Mouse (Mus musculus) gastrocnemius, postnatal 25 days (tissue): Measurements from ENCODE around the gene Calm3. TPM values are rescaled to one million over a fixed set of nuclear protein-coding genes. Genes with fewer than 3 reads are reported as not detected.

Source experiments
- DNase-seq: peaks from one replicate; pipeline ENCODE4 v3.0.0; 2022
- total RNA-seq, 2 experiments: library from RNA; stranded (reverse); gene quantifications; 1 replicate in 1 of 2; 2 replicates in 1 of 2; pipeline ENCODE4 v1.2.3; 2021

The Calm3 gene
- total RNA-seq, 2 experiments from 2014 or later, result 257 to 291 TPM

DNA sequence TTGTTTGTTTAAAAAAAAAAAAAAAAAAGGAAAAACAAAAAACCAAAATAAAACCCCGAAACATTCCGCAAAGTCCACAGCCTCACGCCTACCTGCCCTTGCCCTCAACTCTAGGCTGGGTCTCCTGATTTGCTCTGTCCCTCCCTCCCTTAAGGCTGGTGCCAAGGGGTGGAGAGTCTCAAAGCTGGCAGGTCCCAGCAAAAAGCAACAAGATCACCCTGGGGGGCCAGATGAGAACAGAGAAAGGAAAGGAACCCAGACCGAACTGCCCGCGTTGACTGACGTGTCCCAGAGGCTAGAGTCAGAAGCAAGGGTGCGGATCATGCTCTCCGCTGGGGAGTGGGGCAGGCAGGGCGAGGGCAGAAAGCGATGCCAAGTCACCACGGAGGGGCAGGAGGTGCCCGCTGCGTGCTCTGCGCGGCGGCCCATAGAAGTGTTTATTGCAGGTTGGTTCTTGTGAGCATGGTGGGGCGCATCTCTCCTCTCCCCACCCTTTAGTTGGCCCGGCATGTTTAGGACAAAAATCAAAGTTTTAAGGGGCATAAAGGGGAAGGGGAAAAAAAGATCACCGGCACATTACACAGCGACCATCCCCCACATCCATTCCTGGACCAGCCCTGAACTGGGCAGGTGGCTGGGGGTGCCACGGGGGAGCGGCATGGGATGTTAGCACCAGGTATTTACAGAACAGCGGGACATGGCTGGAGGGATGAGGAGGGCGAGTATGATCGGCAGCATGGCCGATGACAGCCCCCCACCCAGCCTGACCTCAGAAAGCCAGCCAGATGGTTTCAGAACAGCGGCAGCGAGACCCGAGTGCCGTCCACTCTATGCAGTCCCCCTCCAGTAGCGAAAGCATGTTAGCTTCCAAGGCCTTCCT, 8.2 kb downstream of the Calm3 start:
- no peak for DNase-seq

DNA sequence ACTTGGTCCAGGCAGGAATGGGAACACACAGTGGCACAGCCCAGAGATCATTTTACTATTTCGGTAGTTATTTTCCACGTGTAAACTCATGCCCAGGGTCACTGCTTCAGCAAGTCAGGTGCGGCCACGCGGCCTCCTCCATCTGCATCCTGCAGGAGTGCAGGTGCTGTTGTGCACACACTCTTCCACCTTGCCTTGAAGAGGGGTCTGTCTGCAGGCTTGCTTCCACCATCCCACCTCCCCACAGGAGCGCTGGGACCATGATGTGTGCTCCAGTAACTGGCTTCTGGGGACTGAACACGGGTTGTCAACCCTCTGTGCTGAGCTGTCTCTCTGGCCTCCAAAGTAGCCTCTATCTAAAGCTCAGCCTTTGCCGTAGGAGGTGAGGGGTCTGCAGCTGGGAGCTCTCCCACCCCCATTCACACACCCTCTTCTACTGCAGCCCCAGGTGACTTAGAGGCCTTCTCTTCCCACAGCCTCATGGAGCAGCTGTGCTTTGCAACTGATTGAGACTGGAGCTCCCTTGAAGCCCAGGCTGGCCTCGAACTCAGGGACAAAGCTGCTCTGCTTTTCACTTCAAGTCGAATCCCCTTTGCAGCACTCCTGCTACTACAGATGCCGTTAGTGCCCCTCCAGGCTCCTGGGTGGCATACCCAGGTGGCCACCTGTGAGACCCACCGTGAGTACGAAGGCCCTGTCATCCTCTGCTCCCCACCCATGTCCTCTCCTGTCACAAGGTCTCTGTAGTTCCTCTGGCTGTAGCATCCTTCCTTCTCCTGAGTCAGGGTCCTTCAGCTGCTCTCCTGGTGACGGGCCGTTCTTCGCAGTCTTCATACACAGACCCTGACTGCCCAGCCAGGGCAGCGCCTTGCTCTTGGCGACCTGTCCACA, 9.2 kb downstream of the Calm3 start:
- no peak for DNase-seq

DNA sequence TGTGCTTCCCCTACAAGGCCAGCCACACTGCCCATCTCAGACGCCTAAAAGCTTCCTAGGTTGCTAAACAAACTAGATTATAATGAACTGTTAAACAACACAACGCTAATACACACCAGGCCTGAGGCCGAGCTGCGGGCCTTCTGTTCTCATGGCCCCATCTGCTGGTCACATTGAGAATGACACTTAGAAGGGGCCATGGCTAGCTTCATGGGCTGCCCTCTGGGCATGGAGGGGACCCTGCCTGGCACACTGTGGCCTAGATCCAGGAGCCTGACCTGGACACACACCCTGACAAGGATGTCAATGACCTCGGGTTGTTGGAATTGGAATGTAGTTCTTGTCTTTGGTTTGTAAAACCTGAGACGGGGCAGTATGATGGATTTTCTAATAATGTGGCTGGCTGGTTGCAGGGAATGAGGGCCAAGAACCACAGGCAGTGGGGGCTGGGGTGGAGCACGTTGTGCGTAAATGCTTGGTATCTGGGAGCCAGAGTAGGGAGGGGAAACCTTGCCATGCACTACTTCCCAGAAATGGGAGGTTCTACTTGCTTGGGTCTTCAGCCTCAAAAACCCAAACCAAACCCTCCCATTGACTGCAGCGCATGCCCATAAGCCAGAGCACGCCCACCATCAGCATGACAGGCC, 10.0 kb downstream of the Calm3 start:
- peak; percentile 52 for DNase-seq

DNA sequence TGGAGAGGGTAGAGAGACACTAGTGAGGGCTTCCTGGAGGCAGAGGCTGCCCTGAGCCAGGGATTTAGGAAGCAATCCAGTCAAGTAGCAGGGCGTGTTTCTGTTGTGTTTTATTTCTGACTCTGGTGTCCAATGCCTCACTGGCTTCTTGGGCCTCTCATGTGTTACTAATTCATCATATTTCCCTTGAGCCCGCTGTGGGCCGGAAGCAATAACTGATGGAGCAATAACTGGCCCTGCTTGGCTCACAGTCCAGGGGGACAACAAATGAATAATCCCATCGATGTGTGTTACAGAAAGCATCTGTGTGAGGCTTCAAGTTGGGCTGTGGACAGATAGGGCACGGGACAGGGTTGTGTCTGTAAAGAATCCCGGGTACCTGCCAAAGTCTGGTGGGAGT, 11.6 kb downstream of the Calm3 start:
- DNase-seq, result peak; percentile 65

DNA sequence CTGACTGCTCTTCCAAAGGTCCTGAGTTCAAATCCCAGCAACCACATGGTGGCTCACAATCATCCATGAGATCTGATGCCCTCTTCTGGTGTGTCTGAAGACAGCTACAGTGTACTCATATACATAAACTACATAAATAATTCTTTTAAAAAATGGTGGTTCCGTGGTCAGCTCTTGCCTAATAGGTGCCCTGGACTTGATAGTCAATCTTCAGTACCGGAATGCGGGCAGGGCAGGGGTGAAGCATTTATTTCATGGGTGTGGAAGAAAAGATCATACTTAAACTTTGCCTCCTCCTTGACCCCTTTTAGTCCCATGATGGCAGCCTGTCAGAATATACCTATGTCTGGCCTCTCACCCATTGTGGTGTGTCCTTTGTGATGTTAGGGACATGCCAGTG, 12.0 kb downstream of the Calm3 start:
- DNase-seq, result no peak

DNA sequence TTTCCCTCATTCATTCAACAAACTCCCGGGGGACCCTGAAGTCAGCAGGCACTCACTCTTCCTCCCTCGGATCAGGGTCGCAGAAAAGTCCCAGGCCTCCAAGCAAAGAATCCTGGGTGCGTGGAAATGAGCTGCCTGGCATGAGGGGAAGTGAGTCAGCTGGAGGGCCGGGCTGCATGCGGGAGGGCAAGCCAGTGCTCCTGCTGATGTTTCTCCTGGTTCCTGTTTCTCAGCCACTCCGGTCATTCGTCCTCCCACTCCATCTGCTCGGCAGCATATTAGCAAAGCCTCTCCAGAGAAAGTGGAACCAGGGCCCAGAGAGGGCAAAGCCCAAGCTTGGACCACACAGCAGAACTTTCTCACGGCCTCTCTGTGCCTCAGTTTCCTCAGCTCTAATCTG, 14.0 kb downstream of the Calm3 start:
- DNase-seq, result peak; percentile 26

DNA sequence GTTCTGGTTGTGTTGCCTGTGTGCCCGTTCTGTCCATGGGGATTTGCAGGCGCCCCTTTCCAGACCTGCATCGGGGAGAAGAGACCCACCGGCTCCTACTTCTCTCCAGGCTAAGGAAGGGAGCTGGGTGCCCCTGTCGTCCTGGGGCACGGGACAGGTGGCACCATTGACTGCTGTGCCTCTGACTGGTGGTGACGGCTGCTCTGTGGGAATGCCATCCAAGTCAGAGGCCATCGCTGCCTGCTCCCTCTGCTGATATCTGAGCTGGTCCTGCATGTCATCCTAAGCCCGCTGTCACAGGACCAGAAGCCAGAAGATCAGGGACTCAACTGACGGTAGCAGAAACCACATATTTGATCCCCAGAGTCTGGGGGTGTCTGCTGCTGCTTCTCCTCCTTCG, 15.1 kb downstream of the Calm3 start:
- no peak for DNase-seq

DNA sequence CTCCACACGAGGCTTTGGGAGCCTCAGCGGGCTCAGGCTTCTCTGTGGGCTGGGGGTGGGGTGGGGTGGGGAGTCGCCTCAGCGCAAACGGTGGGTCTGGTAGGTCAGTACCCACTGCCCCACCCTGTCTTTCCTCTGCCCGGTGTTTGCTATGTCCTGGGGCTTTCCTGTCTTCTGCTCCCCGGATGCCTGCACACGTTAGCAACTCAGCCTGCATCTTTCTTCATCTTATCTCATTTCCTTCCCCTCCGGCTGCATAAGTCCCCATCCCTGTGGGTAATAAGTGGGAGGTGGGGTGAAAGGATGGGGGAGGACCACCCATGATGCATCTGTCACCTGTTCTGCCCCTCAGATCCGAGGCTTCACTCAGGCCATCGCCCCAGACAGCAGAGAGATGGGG, 15.5 kb downstream of the Calm3 start:
- no peak for DNase-seq

DNA sequence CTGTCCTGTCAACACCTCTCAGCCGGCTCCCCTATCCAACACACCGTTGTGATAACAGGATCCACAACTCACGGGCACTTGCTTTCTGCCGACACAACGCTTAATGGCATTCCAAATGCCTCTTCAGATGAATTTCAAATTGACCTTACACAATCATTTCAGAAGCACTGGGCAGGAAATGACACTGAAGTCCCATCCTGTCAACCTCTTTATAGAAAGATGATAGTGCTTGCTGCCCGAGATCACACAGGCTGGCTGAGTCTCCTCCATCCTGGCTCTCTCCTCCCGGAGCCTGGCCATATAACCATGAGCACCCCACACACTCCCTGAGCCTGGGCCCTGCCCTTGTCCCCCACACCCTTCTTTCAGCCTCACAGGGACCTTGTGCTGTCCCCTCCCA, 16.1 kb downstream of the Calm3 start:
- DNase-seq, result no peak

DNA sequence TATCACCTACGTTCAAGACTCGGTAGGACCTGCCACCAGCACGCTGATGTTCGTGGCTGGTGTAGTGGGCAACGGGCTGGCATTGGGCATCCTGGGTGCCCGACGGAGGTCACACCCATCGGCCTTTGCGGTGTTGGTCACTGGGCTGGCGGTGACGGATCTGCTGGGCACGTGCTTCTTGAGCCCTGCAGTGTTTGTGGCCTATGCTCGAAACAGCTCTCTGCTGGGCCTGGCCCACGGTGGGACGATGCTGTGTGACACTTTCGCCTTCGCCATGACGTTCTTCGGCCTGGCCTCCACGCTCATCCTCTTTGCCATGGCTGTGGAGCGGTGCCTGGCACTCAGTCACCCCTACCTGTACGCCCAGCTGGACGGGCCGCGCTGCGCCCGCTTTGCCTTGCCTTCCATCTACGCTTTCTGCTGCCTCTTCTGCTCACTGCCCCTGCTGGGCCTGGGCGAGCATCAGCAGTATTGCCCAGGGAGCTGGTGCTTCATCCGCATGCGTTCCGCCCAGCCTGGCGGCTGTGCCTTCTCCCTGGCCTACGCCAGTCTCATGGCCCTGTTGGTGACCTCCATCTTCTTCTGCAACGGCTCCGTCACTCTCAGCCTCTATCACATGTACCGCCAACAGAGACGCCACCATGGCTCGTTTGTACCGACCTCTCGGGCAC, 16.9 kb downstream of the Calm3 start:
- peak; percentile 9 for DNase-seq

DNA sequence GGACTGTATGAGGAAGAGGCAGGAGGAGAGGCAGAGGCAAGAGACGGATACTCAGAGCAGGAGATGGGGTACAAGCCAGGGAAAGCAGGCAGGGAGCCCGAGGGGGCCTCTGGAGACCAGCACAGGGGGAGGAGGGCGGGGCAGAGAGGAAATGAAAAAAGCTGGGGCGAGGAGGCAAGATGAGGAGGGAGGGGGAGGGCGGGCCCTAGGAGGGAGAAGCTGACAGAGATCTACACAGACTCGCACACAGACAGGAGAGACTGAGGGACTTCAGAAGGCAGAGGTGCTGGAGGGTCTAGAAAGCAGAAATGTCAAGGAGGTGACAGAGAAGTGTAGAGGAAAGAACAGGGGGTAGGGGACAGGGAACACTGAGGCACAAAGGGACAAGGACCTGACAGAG, 17.6 kb downstream of the Calm3 start, which contains the start of gene Ptgir:
Gene Ptgir, plus strand, starts transcription at position 210 of the 400 bp plus-strand sequence.
- peak; percentile 83 for DNase-seq

DNA sequence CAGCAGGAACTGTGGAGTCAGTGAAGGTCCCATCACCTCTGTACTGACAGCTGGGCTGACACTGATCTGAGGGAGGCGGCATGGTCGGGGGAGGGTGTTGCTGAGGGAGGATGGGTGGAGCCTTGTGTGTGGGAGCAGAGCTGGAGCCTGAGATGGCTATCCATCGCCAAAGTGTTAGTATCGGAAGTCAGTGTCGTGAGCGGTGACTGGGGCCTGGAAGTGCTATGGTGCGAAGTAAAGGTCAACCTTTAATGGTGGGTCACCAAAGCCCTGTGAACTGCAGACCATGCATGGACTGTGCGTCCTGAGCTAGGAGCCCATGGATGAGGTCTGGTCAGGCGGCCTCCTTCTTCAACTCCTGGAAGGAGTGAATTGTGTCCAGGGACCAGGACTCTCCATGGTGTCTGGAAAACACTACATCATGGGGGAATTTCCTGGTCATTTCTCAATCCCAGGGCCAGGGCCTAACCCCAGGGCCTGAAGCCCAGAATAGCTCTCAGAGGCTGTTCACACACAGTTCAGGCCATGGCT, 18.4 kb downstream of the Calm3 start:
- DNase-seq, result peak; percentile 49

DNA sequence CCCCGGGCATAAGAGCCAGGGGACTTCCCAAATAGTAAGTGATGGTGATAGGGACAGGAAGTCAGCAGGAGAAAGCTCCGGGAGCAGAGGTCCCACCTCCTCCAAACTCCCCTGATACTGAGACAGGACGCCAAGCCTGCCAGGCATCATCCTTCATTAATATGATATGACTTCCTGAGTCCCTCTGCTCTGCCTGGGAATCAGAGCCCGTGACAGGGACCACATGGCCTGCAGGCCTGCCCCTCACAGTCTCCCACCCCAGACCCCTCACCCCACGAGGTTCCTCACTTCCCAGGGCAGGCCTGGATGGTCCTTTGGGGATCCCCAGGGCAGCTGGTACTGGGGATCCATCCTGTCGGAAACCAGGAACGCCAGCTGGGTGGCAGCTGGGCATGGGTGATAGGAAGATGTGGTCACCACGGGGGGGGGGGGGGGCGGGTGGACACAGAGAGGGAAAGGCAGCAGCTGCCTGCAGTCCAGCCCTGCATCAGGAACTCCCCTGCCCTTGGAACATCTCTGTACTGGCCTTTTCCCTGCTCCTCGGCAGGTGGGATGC, 19.7 kb downstream of the Calm3 start:
- DNase-seq, result no peak

DNA sequence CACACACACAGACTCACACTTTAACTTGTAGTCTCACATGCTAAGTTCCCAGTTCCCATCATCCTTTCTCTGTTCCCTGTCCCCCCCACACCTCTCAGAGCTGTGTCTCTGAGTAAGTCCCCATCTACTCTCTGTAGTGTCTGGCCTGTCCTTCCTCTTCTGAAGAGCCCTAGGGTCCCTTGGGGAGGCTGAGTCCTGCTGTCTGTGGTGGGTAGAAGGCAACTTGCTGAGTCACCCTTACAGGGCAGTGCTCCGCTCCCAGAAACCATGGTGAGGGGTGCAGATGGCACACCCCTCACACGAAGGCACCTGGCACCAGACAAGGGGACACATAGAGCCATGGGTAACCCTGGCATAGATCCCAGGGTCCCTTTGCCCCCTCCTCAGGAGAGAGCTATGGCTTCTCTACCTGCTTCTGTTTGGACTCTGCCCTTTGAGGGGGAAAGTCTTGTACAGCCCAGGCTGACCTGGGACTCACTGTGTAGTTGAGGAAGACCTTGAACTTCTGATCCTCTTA, 20.4 kb downstream of the Calm3 start:
- no peak for DNase-seq

DNA sequence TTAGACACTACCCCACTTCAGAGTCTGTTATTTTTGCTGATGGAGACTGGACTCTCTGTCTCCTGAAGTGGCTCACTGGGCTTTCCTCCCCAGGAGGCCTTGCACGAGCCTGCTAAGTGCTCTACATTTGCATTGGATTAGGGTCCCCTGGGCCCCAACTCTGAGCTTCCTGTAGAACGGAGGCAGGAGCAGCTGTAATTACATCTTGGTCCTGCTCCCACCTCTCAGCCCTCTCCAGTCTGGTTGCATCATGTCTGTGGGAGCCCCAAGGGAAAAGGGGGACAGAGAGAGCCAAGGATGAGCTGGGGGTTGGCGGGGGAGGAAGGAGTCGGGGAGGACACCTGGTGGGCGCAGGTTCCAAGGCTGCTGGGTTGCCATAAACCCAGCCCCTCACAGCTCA, 23.4 kb downstream of the Calm3 start:
- DNase-seq, result no peak

DNA sequence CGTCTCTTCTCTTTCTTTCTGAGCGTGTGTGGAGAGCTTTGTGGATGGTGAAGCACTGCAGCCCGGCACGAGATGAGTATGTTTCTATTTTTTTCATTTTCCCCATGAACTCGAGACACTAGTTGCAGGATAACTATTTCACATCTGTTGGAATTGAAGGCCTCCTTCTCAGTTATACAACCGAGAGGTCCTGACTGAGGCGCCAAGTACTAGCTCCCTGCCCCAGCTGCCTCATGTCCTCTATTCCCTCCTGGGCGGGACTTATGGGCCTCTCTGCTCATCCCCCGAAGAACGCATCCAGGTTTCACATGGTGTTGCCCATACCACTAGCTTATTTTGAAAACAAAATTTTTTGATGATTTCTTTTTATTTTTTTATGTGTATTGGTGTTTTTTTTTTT, 28.4 kb downstream of the Calm3 start:
- peak; percentile 33 for DNase-seq

DNA sequence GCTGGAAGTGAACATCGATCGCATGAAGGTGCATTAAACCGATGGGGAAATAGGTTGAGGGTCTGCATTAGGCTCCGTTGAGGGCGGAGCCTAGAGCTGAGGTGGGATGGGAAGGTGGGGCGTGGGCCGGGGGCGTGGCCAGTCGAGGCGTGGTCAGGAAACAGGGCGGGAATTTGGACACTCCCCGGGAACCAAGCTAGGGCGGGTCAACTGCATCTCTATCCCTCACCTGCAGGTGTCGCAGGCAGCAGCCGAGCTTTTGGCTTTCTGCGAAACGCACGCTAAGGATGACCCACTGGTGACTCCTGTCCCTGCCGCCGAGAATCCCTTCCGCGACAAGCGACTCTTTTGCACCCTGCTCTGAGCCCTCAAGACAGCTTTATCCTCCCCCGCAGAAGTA, 28.9 kb downstream of the Calm3 start:
- DNase-seq, result peak; percentile 71

DNA sequence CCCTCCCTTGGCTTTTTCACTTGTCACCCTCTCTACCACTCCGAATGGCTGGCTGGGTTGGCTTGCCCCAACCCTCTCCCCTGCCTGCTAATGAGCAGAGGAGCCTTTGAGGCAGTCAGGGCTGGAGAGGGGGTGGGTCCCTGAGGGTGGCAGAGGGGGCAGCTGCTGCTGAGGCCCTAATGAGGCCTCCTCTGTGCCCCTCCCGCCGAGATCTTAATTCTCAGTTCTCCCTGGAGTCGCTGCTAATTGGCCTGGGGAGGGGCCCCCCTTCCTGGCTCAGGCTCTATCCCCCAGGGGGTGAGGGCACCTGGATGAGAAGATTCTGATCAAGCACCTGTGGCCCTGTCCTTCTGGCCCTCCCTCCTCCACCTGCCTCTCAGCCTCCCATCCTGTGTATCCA, 29.6 kb downstream of the Calm3 start:
- DNase-seq, result peak; percentile 6

DNA sequence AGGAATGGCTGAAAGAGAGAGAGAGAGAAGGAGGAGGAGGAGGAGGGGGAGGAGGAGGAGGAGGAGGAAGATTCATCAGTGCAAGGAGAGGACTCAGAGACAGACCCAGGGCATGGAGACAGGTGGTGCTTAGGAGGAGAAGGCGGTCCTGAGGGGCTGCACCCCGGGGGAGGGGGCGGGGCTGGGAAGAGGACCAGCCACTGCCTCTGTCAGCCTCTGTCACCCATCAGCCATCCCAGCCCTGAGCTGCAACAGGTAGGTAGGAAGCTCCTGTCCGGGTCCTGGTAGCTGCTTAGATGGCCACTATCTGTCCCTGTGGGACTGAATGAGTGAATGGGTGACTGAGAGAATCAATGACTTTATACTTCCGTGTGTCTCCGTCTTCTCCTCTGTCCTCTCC, 30.3 kb downstream of the Calm3 start:
- DNase-seq, result peak; percentile 7

DNA sequence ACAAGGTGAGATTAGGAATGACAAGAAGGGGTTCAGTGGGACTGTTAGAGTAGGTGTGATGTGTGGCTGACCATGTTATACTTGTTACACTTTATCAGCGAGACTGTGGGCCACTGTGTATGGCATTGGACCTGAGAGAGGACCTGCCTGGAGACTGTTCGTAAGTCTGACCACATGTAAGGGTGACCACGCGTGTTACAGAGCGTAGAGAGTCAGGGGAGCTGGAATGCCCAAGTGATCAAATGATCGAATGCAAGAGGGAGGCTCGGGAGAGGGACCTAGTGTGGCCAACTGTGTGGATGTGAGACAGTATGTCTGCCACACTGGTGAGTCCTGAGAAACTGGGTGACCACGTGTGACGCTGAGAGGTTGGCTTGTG, 31.6 kb downstream of the Calm3 start:
- DNase-seq, result no peak

DNA sequence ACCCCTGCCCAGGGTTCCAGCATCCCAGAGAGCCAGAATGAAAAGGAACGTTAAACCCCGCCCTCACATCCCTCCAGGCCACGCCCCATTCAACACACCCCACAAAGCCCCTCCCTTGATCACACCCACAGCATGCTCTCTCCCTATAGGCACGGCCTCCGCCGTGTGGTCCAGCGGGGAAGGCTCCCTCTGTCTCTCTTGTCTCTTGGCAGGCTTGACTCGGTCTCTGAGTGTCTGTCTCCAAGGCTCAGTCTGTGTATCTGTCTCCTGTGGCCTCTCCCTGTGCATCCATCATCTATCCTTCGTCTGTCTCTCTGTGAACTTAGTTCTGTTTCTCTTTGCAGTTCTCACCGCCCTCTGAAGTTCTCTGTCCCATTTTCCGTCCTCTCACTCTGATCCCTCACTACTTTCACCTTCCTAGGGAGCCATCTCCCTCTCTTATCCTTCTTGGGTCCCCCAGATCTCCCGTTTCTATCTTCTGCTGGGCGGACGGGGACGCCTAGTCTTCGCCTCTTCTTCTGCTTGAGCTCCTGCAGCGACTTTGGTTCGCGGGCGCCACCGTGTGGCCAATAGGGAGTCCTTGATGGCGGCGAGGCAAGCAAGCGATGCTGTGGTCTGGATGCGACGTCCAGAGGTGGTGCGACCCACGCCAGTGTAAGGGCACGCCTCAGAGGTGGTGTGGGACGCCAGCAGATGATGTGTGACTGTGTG, 32.1 kb downstream of the Calm3 start, which contains the start of gene Gng8:
Gene Gng8, plus strand, starts transcription at position 146 of the 711 bp plus-strand sequence.
- peak; percentile 70 for DNase-seq
